Mouse (Mus musculus) megakaryocyte, embryonic 14.5 days (primary cell): ENCODE results near the gene Tmem91. TPM values are rescaled to one million over a fixed set of nuclear protein-coding genes. Genes with fewer than 3 reads are reported as not detected.
"Not testable (repeated sequence)": the region's sequence is repeated elsewhere in the genome, so short reads cannot be mapped to it uniquely, and the experiment has no call there.

Source experiments
- H3K27me3 ChIP-seq: replicated peaks from 2 replicates; pipeline ENCODE3; 2012; ENCODE audit warnings: inconsistent platforms
- H3K36me3 ChIP-seq: replicated peaks from 2 replicates; pipeline ENCODE3; 2012; ENCODE audit warnings: low read length, inconsistent platforms, mixed read lengths
- H3K4me1 ChIP-seq: 2 replicates; pipeline ENCODE4 v1.6.1; 2012; ENCODE audit warnings: inconsistent platforms
- H3K4me3 ChIP-seq: replicated peaks from 2 replicates; pipeline ENCODE3; 2012; ENCODE audit warnings: moderate library complexity, mild to moderate bottlenecking, inconsistent platforms
- H3K9me3 ChIP-seq: 2 replicates; pipeline ENCODE4 v1.6.1; 2012; ENCODE audit warnings: inconsistent platforms
- FLI1 ChIP-seq: IDR thresholded peaks from 2 replicates; pipeline ENCODE4 v1.6.1; 2012; ENCODE audit warnings: low read length, inconsistent platforms, mixed read lengths
- GATA1 ChIP-seq: IDR thresholded peaks from 3 replicates; pipeline ENCODE4 v1.6.1; 2012; ENCODE audit warnings: mixed read lengths, low read length, inconsistent platforms, borderline replicate concordance
- polyA plus RNA-seq: library from polyadenylated mRNA; stranded (reverse); fragments of >175 nt; gene quantifications from 2 replicates; pipeline ENCODE4 v1.2.3, GENCODE M21; 2012; ENCODE audit warnings: low replicate concordance; ENCODE audit not compliant: insufficient read depth

The Tmem91 gene
- 4.3 and 4.7 TPM in 2 replicates for polyA plus RNA-seq

GRCm38 (mm10) chr7:25674719-25675300 is at the start of gene Tmem91:
Gene Tmem91 (minus strand): TSS chr7:25675166.
- peaks cover 23% of the 10 kb centered on the region for H3K36me3 ChIP-seq
- peaks cover 59% of the 10 kb centered on the region for H3K4me1 ChIP-seq
- TF ChIP-seq GATA1 (no peak), FLI1 (no peak)
- H3K9me3 ChIP-seq, result peaks cover 4% of the 10 kb centered on the region; the same call in 1 of the 2 replicates
- peaks cover 6% of the 10 kb centered on the region for H3K27me3 ChIP-seq
- peak within 1 kb of the TSS; percentile 88 for H3K4me3 ChIP-seq

GRCm38 (mm10) chr7:25721776-25722175 is 46.8 kb upstream of the Tmem91 start:
- Histone ChIP-seq H3K4me1 (peaks cover 97% of the 10 kb centered on the region), H3K36me3 (peaks cover 74% of the 10 kb centered on the region)
- H3K9me3 ChIP-seq, H3K4me3 ChIP-seq, H3K27me3 ChIP-seq: not testable (repeated sequence)

DNA sequence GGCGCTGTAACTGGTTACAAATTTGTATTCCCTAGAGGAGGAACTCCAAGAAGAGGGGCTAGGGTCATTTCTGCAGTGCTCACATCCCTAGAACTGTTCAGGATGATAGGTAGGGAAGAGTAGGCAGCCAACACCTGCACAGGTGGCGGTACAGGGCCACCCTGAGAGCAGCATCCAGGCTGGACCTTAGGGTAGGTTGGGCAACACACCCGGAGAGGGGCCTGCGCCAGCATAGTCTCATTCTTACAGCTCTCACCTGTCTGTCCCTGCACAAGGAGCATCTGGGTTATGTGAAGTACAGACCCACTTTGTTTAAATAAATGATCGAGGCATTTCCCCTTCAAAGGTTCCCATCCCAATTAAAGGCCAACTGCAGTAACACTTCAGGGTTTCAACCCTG is 45.8 kb upstream of the Tmem91 start:
- Histone ChIP-seq H3K4me1 (peaks cover 97% of the 10 kb centered on the region), H3K36me3 (peaks cover 74% of the 10 kb centered on the region), H3K27me3 (no peaks in the 10 kb centered on the region), H3K4me3 (peak overlapping the region; percentile 73), H3K9me3 (no peaks in the 10 kb centered on the region)
- TF ChIP-seq FLI1, result no peak
- no peak for TF ChIP-seq GATA1

- Histone ChIP-seq H3K4me1 (peaks cover 97% of the 10 kb centered on the region), H3K4me3 (peak overlapping the region; percentile 46), H3K27me3 (no peaks in the 10 kb centered on the region), H3K9me3 (no peaks in the 10 kb centered on the region), H3K36me3 (peaks cover 74% of the 10 kb centered on the region)
- TF ChIP-seq FLI1, result no peak
- no peak for TF ChIP-seq GATA1
Measured at GRCm38 (mm10) chr7:25719761-25720610, 45.0 kb upstream of the Tmem91 start.

- TF ChIP-seq FLI1 (peak; percentile 92), GATA1 (no peak)
- Histone ChIP-seq H3K36me3 (peaks cover 74% of the 10 kb centered on the region), H3K4me1 (peaks cover 97% of the 10 kb centered on the region)
Measured at GRCm38 (mm10) chr7:25718788-25719417, 43.9 kb upstream of the Tmem91 start, which contains the start of gene Ccdc97. Gene Ccdc97 (minus strand): TSS chr7:25719088.

DNA sequence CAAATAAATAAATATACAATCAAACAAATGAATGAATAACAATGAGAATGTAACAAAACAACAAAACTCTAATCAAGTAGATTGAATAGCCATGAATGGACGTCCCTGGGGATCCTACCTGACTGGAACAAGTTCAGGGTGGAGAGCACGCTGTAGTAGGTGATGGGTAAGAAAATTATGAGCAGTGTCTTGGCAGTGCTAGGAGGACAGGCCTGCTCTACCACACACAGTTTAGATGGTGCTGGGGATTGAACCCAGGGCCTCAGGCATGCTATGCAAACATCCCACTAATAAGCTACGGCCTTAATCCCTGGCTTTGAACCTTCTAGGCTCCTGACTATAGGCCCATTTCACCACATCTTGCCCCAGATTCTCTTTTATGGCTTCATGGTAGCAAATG is 42.5 kb upstream of the Tmem91 start:
- peaks cover 74% of the 10 kb centered on the region for H3K36me3 ChIP-seq
- peaks cover 97% of the 10 kb centered on the region for H3K4me1 ChIP-seq
- H3K27me3 ChIP-seq, result no peaks in the 10 kb centered on the region
- H3K9me3 ChIP-seq, result no peaks in the 10 kb centered on the region
- TF ChIP-seq FLI1 (no peak), GATA1 (no peak)
- H3K4me3 ChIP-seq, result peak overlapping the region; percentile 95

More at GRCm38 (mm10) chr7:25718788-25719417, 43.9 kb upstream of the Tmem91 start, which contains the start of gene Ccdc97:
- Histone ChIP-seq H3K9me3 (no peaks in the 10 kb centered on the region), H3K4me3 (peak within 1 kb of the TSS; percentile 95), H3K27me3 (no peaks in the 10 kb centered on the region)

DNA sequence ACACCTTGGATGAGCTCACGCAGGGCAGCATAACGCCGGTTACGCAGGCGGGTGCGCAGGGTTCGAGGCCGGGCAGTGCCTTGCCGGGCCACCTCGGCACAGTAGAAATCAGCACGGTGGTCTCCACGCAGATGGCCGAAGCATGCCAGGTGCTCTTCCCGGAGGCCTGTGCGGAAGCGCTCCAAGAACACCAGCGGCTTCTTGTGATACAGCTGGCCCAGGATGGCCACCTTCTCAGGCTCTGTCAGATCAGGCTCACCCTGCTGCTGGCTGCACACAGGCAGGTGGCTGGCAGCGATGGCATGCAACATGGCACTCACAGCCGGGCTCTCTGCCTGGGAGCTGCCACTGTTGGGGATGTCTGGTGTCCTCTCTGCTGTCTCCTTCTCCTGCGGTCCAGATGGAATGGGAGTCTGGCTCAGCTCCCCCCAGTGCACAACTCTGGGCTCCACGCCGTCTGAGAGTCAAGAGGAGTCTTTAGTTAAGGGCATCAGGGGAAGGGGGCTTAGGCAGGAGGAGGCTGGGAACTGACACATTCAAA is 40.8 kb upstream of the Tmem91 start:
- peaks cover 98% of the 10 kb centered on the region for H3K4me1 ChIP-seq

DNA sequence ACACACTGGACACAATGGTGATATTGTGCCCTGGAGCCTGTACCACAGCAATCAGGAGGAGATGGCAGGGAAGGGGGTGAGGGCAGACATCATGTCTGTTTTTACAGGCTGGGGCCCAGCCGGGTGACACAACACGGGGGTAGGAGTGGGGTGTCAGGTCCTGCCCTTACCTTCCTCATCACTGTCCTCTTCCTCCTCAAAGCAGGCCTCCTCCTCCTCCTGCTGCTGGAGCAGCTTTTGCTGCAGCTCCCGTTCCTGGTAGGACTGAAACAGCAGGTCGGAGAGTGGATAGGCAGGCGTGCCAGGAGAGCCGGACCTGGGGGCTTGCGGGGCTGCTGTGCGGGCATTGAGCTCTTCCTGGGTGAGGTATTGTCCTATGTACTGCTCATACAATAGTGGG is 39.6 kb upstream of the Tmem91 start:
- H3K27me3 ChIP-seq, result no peaks in the 10 kb centered on the region
- no peak overlapping the region for H3K4me3 ChIP-seq
- H3K36me3 ChIP-seq, result peaks cover 81% of the 10 kb centered on the region
- peaks cover 98% of the 10 kb centered on the region for H3K4me1 ChIP-seq
- H3K9me3 ChIP-seq, result no peaks in the 10 kb centered on the region
- TF ChIP-seq GATA1, result no peak
- no peak for TF ChIP-seq FLI1

More for the DNA sequence above, 40.8 kb upstream of the Tmem91 start:
- Histone ChIP-seq H3K36me3 (peaks cover 80% of the 10 kb centered on the region), H3K4me3 (no peak overlapping the region), H3K27me3 (no peaks in the 10 kb centered on the region), H3K9me3 (no peaks in the 10 kb centered on the region)
- TF ChIP-seq FLI1, result no peak
- no peak for TF ChIP-seq GATA1

DNA sequence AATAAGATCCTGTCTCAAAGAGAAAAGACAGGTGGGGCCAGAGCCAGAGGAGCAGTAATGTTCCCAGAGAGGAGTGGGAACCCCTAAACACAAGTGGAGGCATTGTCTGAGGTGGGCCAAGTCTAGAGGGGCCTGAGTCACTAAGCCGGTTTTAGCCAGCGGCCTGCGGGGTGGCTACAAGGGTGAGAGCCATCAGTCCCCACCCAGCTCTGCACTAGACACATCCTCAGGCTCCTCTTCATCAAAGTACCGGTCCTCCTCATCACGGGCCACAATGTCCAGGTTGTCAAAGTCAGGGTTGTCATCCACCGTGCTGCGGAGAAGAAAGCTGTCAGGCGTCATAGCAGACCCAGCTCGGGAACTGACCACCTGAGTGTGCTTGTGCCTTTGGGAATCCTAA is 37.8 kb upstream of the Tmem91 start:
- no peak overlapping the region for H3K4me3 ChIP-seq
- H3K9me3 ChIP-seq, result no peaks in the 10 kb centered on the region
- no peaks in the 10 kb centered on the region for H3K27me3 ChIP-seq
- H3K36me3 ChIP-seq, result peaks cover 99% of the 10 kb centered on the region
- TF ChIP-seq GATA1 (no peak), FLI1 (no peak)
- peaks cover 99% of the 10 kb centered on the region for H3K4me1 ChIP-seq

DNA sequence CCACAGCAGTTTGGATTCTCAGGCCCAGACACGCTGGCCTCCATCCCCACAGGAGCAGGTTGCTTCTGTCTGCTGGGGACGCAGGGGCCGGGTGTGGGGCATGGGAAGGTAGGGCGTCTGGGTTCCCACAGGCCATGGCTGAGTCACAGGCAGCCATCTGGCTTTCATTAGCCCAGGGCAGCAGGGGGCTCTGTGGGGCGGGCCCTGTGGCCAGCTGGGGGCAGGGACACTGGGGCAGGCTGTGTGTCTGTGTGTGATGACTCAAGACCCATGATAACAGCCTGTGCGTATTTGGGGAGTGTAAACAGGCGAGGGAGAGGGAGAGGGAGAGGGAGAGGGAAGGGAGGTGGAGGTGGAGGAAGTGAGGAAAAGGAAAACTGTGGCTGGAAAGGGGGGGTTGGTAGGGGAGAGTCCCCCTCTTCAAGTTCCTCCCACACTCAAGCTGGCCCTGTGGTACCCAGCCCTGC is 36.8 kb upstream of the Tmem91 start:
- H3K27me3 ChIP-seq, result no peaks in the 10 kb centered on the region
- H3K4me1 ChIP-seq, result peaks cover 99% of the 10 kb centered on the region
- no peaks in the 10 kb centered on the region for H3K9me3 ChIP-seq
- H3K4me3 ChIP-seq, result peak overlapping the region; percentile 25
- TF ChIP-seq GATA1, result no peak
- TF ChIP-seq FLI1, result no peak
- peaks cover 100% of the 10 kb centered on the region for H3K36me3 ChIP-seq
